Mouse (Mus musculus): ENCODE measurements around the gene Tmprss11g. TPM values are rescaled to one million over a fixed set of nuclear protein-coding genes. Genes with fewer than 3 reads are reported as not detected.

Tmprss11g gene
- polyA plus RNA-seq, 1 experiment from 2014 or later: 0.14 TPM

Other genes starting within 250 kb of the Tmprss11g start
- not detected in 2 replicates for gene Tmprss11c, start 229.3 kb downstream of the Tmprss11g start, polyA plus RNA-seq (2015; fragmentation: Nextera tagmentation; extraction: Ambion mirVana)
- 0.05 TPM in 1 of 2 replicates, not detected in the other for gene Tmprss11d, start 145.2 kb downstream of the Tmprss11g start, polyA plus RNA-seq (2015; fragmentation: Nextera tagmentation; extraction: Ambion mirVana)
- gene Tmprss11a, start 49.6 kb downstream of the Tmprss11g start, polyA plus RNA-seq (2015; fragmentation: Nextera tagmentation; extraction: Ambion mirVana): 0.08 TPM in 1 of 2 replicates, not detected in the other
- not detected in 2 replicates for gene Tmprss11f, start 113.8 kb upstream of the Tmprss11g start, polyA plus RNA-seq (2015; fragmentation: Nextera tagmentation; extraction: Ambion mirVana)
- 0.04 and 0.11 TPM in 2 replicates for gene Tmprss11b, start 157.8 kb upstream of the Tmprss11g start, polyA plus RNA-seq (2015; fragmentation: Nextera tagmentation; extraction: Ambion mirVana)
- not detected in 2 replicates for gene Tmprss11e, start 227.2 kb upstream of the Tmprss11g start, polyA plus RNA-seq (2015; fragmentation: Nextera tagmentation; extraction: Ambion mirVana)

Measured in lung, embryonic 15.5 days (tissue).